Mouse (Mus musculus) liver, embryonic 11.5 days (tissue): ENCODE measurements around the gene Prdm11. TPM values are rescaled to one million over a fixed set of nuclear protein-coding genes. Genes with fewer than 3 reads are reported as not detected.
A peak's percentile ranks its signal among the peaks of the same experiment; 100 is the strongest.

ENCODE experiments used
- ATAC-seq: fragments of 200-750 bp; cut with Nextera tagmentation; replicated peaks from 2 replicates; pipeline ENCODE4 v1.8.0; 2017; ENCODE audit warnings: moderate number of reproducible peaks, mild to moderate bottlenecking, moderate TSS enrichment, moderate library complexity; ENCODE audit not compliant: low FRiP score
- DNase-seq: peaks from one replicate; pipeline ENCODE4 v3.0.0-alpha.2; 2017; ENCODE audit warnings: low spot score
- H3K27ac ChIP-seq: fragments of 300-500 bp; sonication (generic); 2 replicates; pipeline ENCODE4 v1.5.1; 2014; ENCODE audit warnings: mild to moderate bottlenecking, low read depth, low read length, control low read depth
- H3K27me3 ChIP-seq: fragments of 300-500 bp; sonication (generic); replicated peaks from 2 replicates; pipeline ENCODE4 v1.6.1; 2014; ENCODE audit warnings: low read length, mixed read lengths; ENCODE audit not compliant: control insufficient read depth, insufficient read depth
- H3K36me3 ChIP-seq: fragments of 300-500 bp; sonication (generic); 2 replicates; pipeline ENCODE4 v1.6.1; 2014; ENCODE audit warnings: mild to moderate bottlenecking, low read length, moderate library complexity, mixed read lengths; ENCODE audit not compliant: control insufficient read depth, insufficient read depth
- H3K4me1 ChIP-seq: fragments of 300-500 bp; sonication (generic); replicated peaks from 2 replicates; pipeline ENCODE4 v1.6.1; 2014; ENCODE audit warnings: low read length, mixed read lengths; ENCODE audit not compliant: control insufficient read depth, insufficient read depth
- H3K4me2 ChIP-seq: fragments of 300-500 bp; sonication (generic); 2 replicates; pipeline ENCODE4 v1.6.1; 2014; ENCODE audit warnings: mild to moderate bottlenecking, control low read depth, moderate library complexity
- H3K4me3 ChIP-seq: fragments of 300-500 bp; sonication (generic); 2 replicates; pipeline ENCODE4 v1.5.1; 2014; ENCODE audit warnings: low read depth, low read length, control low read depth
- H3K9ac ChIP-seq: fragments of 300-500 bp; sonication (generic); 2 replicates; pipeline ENCODE4 v1.6.1; 2014; ENCODE audit warnings: low read depth, low read length, control low read depth
- H3K9me3 ChIP-seq: fragments of 300-500 bp; sonication (generic); 2 replicates; pipeline ENCODE4 v1.6.1; 2016; ENCODE audit warnings: low read length, inconsistent platforms, mixed read lengths; ENCODE audit not compliant: control insufficient read depth
- WGBS: fragments of 180-500 bp; shearing (Covaris S2); extraction: QIAGEN DNeasy Blood & Tissue Kit; methylation state at CpG from one replicate; pipeline ENCODE4 v1.1.7; 2014; 5-methylcytosine and 5-hydroxymethylcytosine counted together
- polyA plus RNA-seq: library from polyadenylated mRNA; unstranded; fragments of >200 nt; fragmentation: Nextera tagmentation; extraction: Ambion mirVana; gene quantifications from 2 replicates; pipeline ENCODE4 v1.2.1, GENCODE M21; 2014

The Prdm11 gene
- polyA plus RNA-seq, 1 experiment from 2014 or later, result 5.0 TPM

DNA sequence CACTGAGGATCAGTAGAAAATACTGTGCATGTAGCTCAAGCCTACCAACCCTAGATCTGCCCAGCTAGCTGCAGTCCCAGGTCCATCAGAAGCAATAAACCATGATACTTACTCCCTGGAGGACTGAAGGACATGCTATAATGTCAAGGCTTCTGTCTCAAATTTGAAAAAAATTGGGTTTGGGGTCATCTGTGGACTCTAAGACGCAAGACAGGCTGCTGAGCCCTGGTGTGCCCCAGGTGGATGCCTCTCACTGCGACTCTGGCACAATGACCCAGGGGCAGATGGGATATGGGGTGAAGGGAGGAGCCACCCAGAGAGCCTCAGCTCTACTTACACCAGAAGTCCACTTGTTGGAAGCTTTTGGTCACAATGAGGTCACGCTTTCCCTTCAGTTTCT is 33.0 kb downstream of the Prdm11 start:
- Histone ChIP-seq H3K9ac (no peak overlapping the region; the same call in 1 of the 2 replicates), H3K27me3 (no peaks in the 10 kb centered on the region), H3K4me2 (peak overlapping the region; percentile 74), H3K9me3 (no peaks in the 10 kb centered on the region), H3K4me3 (no peak overlapping the region), H3K27ac (peak overlapping the region; percentile 86; the same call in 1 of the 2 replicates), H3K4me1 (peaks cover 42% of the 10 kb centered on the region), H3K36me3 (peaks cover 12% of the 10 kb centered on the region; the same call in 1 of the 2 replicates)
- no peak for ATAC-seq
- DNase-seq, result no peak
- 79% methylated on average over 3 of the region's 3 CpGs for WGBS

- peaks cover 52% of the 10 kb centered on the region for H3K4me1 ChIP-seq
- H3K27me3 ChIP-seq, result no peaks in the 10 kb centered on the region
- ATAC-seq (no peak), DNase-seq (no peak)
- WGBS, result 91% methylated on average over 9 of the region's 9 CpGs
- no peak overlapping the region for H3K27ac ChIP-seq
- H3K4me3 ChIP-seq, result no peak overlapping the region
- peak overlapping the region; percentile 25; the same call in 1 of the 2 replicates for H3K4me2 ChIP-seq
- H3K36me3 ChIP-seq, result peaks cover 13% of the 10 kb centered on the region; the same call in 1 of the 2 replicates
- no peak overlapping the region for H3K9ac ChIP-seq
- H3K9me3 ChIP-seq, result no peaks in the 10 kb centered on the region
Observed at GRCm38 (mm10) chr2:93011933-93012332, 34.0 kb downstream of the Prdm11 start.

- 94% methylated on average over 5 of the region's 5 CpGs for WGBS
- ATAC-seq, result no peak
Observed at GRCm38 (mm10) chr2:93011465-93011864, 34.5 kb downstream of the Prdm11 start.

GRCm38 (mm10) chr2:93007967-93008685 is 37.8 kb downstream of the Prdm11 start:
- Histone ChIP-seq H3K36me3 (peaks cover 19% of the 10 kb centered on the region; the same call in 1 of the 2 replicates), H3K27me3 (no peaks in the 10 kb centered on the region), H3K9ac (0 out of 2 replicates have a peak overlapping the region, but pooled peaks have one; percentile 3), H3K4me3 (no peak overlapping the region), H3K9me3 (no peaks in the 10 kb centered on the region), H3K27ac (peak overlapping the region; percentile 58), H3K4me1 (peaks cover 34% of the 10 kb centered on the region), H3K4me2 (peak overlapping the region; percentile 47)
- 68% methylated on average over 3 of the region's 3 CpGs for WGBS
- no peak for DNase-seq
- ATAC-seq, result peak; percentile 97

More at GRCm38 (mm10) chr2:93011465-93011864, 34.5 kb downstream of the Prdm11 start:
- no peak overlapping the region for H3K4me3 ChIP-seq
- peaks cover 55% of the 10 kb centered on the region for H3K4me1 ChIP-seq
- no peak overlapping the region for H3K9ac ChIP-seq
- H3K9me3 ChIP-seq, result no peaks in the 10 kb centered on the region
- no peak for DNase-seq
- peaks cover 14% of the 10 kb centered on the region; the same call in 1 of the 2 replicates for H3K36me3 ChIP-seq
- no peaks in the 10 kb centered on the region for H3K27me3 ChIP-seq
- no peak overlapping the region for H3K27ac ChIP-seq
- no peak overlapping the region for H3K4me2 ChIP-seq

- peaks cover 23% of the 10 kb centered on the region for H3K4me1 ChIP-seq
- peaks cover 14% of the 10 kb centered on the region; the same call in 1 of the 2 replicates for H3K36me3 ChIP-seq
- no peak overlapping the region for H3K27ac ChIP-seq
- H3K4me3 ChIP-seq, result no peak overlapping the region
- no peak overlapping the region for H3K4me2 ChIP-seq
- H3K9ac ChIP-seq, result no peak overlapping the region
- ATAC-seq (no peak), DNase-seq (no peak)
- H3K9me3 ChIP-seq, result no peaks in the 10 kb centered on the region
- 62% methylated on average over 4 of the region's 4 CpGs for WGBS
- H3K27me3 ChIP-seq, result no peaks in the 10 kb centered on the region
Observed at GRCm38 (mm10) chr2:93005028-93005427, 40.9 kb downstream of the Prdm11 start.

DNA sequence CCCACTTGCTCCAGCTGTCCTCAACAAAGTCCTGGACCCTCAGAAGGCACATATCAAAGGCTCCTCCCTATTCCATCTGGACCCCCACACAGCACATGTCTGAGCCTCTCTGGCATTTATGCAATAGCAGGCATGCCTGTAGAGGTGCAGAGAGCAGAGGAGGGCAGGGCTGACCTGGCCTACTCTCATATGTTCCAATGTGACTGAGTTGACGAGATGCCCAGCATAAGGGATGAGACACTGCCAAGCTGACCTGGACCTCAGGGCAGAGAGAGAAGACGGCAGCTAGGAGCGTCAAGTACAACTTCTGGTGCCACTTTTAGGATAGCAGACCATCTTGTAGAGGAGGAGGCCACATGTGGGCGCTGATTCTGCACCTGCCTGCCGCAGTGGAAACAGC is 54.0 kb downstream of the Prdm11 start:
- no peak for ATAC-seq
- H3K4me2 ChIP-seq, result no peak overlapping the region
- WGBS, result 93% methylated on average over 5 of the region's 5 CpGs
- no peak overlapping the region for H3K4me3 ChIP-seq
- H3K36me3 ChIP-seq, result peaks cover 16% of the 10 kb centered on the region; the same call in 1 of the 2 replicates
- no peaks in the 10 kb centered on the region for H3K27me3 ChIP-seq
- no peaks in the 10 kb centered on the region for H3K9me3 ChIP-seq
- peaks cover 18% of the 10 kb centered on the region for H3K4me1 ChIP-seq
- H3K27ac ChIP-seq, result no peak overlapping the region
- DNase-seq, result no peak
- H3K9ac ChIP-seq, result no peak overlapping the region

DNA sequence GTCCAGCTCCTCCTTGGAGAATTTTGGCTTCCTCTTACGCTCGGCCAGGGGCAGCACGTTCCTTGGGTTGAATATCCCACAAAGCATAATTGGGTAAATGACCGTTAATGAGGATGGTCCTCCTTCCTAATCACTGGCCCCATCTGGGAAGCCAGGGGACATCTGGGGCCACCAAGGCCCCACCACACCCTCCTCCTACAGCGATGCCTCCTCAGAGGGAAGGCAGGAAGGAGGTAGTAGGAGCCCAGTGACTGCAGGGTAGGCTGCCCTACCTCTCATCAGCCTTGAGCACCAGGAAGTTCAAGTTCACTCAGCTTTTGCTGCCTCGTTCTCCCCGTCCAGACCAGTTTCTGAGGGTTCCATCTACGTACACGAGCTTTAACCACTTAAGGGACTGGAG is 56.4 kb downstream of the Prdm11 start:
- ATAC-seq, result no peak
- no peak for DNase-seq
- Histone ChIP-seq H3K27ac (no peak overlapping the region), H3K36me3 (peaks cover 25% of the 10 kb centered on the region; the same call in 1 of the 2 replicates), H3K27me3 (no peaks in the 10 kb centered on the region), H3K4me2 (no peak overlapping the region), H3K4me3 (no peak overlapping the region), H3K9ac (no peak overlapping the region), H3K9me3 (no peaks in the 10 kb centered on the region), H3K4me1 (peaks cover 36% of the 10 kb centered on the region)
- 73% methylated on average over 9 of the region's 9 CpGs for WGBS

GRCm38 (mm10) chr2:92987901-92988631 is 57.9 kb downstream of the Prdm11 start:
- Histone ChIP-seq H3K9me3 (no peaks in the 10 kb centered on the region), H3K27me3 (no peaks in the 10 kb centered on the region), H3K9ac (no peak overlapping the region; the same call in 1 of the 2 replicates), H3K4me1 (peaks cover 47% of the 10 kb centered on the region), H3K27ac (no peak overlapping the region), H3K4me3 (no peak overlapping the region), H3K36me3 (peaks cover 21% of the 10 kb centered on the region; the same call in 1 of the 2 replicates), H3K4me2 (peak overlapping the region; percentile 35)
- peak; percentile 48 for ATAC-seq
- DNase-seq, result peak; percentile 61
- 20% methylated on average over 19 of the region's 19 CpGs for WGBS
